Mouse (Mus musculus): ENCODE measurements around the gene Dock9.
"Not testable (repeated sequence)": the region's sequence is repeated elsewhere in the genome, so short reads cannot be mapped to it uniquely, and the experiment has no call there.

Dock9 gene

DNA sequence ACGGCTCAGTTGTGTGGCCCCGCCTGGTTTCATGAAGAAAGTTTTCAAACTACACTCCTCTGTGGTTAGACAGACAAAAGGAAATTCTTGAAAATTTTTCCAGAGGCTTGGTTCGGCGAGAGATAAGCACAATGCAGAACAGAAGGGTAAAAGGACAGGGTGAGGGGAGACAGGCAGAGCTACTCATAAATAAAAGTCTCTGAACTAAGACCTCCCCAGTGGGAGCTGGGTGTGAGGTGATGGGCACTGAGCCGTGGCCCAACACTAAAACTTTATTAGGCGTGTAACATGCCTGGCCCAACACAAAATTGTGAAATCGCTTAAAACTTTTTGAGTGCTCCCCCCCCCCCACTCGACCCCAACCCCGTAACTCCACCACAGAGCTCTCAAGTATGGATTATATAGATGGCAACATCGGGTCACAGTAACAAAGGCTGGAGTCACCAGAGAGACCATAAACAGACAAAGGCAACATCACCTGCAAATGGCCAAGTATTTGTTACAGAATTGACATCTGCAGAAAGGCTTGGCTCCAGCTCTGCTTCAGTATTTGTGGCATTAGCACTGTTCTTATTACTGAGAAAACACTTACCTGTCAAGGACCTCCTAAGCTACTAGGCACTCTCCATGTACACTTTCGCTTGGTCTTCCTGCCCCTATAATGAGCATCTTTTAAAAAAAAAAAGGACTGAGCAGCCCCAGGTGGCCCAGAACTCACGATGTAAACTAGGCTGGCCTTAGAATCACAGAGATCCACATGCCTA, 138.4 kb downstream of the Dock9 start:
- no peak for DNase-seq

GRCm38 (mm10) chr14:121658537-121658936, 139.1 kb downstream of the Dock9 start:
- DNase-seq, result no peak

GRCm38 (mm10) chr14:121657633-121658032, 140.0 kb downstream of the Dock9 start:
- no peak for DNase-seq

- no peak for DNase-seq
Measured at GRCm38 (mm10) chr14:121656912-121657311, 140.7 kb downstream of the Dock9 start.

- no peak for DNase-seq
Measured at GRCm38 (mm10) chr14:121654977-121655376, 142.7 kb downstream of the Dock9 start.

- no peak for DNase-seq
Measured at GRCm38 (mm10) chr14:121654416-121654967, 143.1 kb downstream of the Dock9 start.

- DNase-seq, result no peak
Measured at GRCm38 (mm10) chr14:121653717-121654116, 143.9 kb downstream of the Dock9 start.

GRCm38 (mm10) chr14:121653241-121653640, 144.4 kb downstream of the Dock9 start:
- DNase-seq, result peak; percentile 86

GRCm38 (mm10) chr14:121648581-121649060, 149.0 kb downstream of the Dock9 start:
- no peak for DNase-seq

DNA sequence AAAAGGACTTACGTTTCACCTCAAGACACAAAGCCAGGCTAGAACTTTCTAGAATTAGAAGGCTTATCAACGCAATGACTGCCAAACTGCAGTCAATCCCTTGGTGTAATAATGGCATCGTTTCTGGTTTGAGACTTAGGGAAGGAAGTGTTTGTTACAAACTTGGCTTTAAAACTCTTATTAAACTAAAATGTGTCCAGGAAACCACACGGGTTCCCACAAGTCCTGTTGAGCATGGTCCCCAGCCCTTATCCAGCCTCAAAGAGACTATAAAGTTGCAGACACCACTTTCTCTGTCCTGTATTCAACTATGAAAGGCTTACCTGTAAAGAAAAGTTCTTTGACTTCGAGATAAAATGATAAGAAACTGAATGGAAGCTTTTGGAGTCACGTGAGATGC, 149.9 kb downstream of the Dock9 start:
- no peak for DNase-seq

DNA sequence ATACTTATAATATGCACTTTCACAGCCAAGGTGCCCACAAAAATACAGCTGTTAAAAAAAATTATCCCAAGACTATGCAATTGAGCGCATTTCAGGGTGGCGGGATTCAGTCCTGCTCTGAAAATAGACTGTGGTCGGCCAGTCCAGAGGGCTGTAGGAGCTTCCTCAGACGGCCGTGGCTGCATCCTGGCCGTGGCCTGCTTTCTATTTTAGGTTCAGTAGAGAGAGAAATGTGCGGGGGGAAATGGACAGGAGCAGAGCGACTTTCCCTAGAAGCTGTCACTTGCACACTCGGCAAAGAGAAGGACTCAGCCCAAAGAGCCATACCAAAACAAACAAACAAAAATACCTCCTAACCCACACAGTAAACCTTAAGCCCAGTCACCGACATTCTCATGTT, 151.0 kb downstream of the Dock9 start:
- DNase-seq, result peak; percentile 61

DNA sequence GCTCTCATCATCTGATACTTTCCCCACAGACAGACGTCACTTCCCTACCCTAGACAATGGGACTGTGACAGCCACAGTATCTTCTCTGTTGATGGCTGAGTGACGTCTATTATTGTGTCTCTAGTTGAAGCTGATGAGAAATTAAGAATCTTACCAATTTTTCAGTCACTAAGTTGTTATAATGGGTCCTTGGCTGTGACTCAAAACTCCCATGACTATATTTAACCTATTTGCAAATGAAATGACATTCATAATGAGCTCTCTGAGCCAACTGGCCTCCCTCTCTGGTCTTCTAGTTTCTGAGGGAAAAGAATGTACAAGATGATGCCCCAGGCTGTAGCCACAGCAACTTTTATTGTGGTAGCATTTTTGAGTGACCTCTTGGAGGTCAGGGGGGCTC, 153.3 kb downstream of the Dock9 start:
- no peak for DNase-seq

DNA sequence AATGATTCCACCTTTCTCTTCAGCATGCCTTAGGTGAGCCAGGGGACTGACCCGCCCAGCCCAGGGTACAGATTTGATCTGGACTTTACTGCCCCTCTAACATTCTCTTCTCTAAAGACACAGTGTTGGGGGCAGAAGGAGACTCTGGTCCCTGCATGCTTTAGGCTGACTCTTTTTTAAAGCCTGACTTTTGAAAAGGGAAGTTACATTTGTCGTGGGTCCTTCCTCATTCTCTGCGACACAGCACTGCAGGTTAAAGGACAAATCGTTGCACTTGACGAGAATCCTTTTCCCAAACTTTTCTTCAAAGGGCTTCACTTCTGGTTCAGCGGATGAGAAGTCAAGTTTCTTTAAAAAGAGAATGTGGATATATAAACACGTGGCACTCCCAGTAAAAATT, 156.4 kb downstream of the Dock9 start:
- no peak for DNase-seq

DNA sequence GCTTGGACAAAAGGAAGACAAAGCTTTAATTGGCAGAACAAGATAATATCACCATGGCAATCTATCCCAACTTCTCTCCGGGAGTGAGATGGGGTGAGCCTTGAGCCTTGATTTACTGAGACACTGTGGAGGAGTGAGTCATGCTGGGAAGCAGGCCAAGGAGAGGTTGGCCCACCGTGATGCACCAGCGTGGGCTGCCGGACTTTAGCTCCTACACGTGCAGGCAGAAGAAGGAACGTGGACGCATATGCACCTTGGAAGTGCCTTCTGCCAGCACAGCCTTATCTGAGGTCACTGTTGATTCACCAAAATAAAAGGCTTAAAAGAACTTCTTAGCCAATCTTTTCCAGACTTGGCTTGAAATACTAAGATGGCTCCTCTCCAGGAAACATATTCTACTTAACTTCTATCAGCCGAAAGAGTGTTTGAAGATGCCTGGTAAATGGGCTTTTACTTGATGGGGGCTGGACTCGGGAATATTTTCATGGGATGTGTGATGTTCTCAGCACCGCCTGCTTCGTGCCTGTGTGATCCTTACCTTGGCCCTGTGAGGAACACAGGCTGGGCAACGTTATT, 160.6 kb downstream of the Dock9 start:
- no peak for DNase-seq

- peak; percentile 86 for DNase-seq
Measured at GRCm38 (mm10) chr14:121634736-121635430, 162.8 kb downstream of the Dock9 start.

DNA sequence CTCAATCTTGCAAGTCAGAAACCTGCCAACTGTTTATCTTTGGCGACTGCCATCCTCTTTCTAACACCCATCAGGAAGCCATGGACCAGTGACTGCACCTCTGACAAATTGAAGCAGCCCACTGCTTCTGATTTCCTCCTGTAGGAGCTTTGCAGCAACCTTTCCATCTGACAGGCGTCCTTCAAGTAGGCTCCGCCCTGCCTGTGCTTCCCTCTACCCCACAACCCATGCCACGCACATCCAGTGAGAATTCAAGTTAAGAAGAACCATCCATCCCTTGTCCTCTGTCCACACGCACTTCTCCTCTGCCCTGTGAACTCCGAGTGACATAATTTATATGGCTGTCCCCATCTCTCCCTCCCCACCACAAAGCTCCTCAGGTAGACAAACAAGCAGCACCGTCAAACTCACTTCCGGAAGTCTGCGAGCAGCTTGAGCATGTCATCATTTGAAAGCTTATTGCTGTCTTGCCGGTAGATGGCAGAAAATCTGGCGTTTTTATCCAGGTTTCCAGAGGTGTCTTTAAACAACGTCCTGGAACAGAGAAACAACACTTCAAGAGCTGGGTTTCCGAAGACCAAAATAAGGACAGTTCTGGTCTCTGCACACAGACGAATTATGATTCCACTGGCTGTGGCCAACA, 163.4 kb downstream of the Dock9 start:
- peak; percentile 51 for DNase-seq

GRCm38 (mm10) chr14:121631934-121632333, 165.7 kb downstream of the Dock9 start:
- DNase-seq, result no peak

DNA sequence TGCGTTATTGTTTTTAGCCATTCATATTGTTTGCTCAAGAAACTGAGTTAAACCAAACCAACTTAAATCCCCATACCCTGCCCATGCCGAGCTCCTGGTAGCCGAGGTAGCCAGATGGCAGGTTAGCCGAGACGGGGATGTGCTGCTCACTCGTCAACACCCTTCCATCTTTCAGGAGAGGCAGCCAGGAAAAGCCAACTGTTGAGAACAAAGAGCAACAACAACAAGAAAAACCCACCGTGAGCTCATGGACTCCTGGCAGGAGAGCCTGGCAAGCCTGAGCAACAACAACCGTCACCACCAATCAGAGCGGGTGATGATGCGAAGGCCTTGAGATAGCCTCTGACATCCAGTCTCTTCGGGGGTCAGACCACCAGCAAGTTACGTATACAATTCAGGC, 170.9 kb downstream of the Dock9 start:
- peak; percentile 47 for DNase-seq

- DNase-seq, result not testable (repeated sequence)
Measured at GRCm38 (mm10) chr14:121623996-121624542, 173.6 kb downstream of the Dock9 start.

GRCm38 (mm10) chr14:121621806-121622205, 175.8 kb downstream of the Dock9 start:
- no peak for DNase-seq

DNA sequence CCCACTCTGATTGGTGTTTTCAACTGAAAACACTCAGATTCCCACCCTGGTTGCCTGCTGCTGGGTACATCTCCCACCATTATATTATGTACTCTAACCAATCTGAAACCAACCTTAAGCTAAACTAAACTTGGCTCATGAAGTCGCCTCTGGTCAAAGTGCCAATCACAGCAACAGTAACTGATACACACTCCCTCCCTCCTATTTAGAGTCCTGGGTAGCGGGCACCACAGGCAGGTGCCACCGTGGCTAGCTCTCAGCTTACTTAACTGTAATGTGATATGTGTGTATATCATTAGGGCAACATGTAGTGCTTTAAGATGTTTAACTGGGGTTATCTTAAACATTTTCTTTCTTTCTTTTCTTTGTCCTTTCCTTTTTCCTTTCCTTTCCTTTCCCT, 177.1 kb downstream of the Dock9 start:
- DNase-seq, result no peak

DNA sequence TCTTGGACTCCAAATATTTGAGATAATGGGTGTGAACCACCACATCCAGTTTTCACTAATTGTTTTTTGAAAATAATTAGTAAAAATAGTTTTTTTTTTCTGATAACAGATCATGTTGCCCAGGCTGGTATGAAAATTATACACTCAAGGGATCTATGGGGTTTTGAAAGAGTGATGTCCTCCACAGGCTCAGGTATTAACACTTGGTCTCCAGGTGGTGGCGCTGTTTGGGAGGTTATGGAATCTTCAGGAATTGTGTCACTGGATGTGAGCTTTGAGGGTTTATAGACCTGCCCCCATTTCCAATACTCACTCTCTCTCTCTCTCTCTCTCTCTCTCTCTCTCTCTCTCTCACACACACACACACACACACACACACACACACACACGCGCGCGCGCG, 177.5 kb downstream of the Dock9 start:
- no peak for DNase-seq
